Mouse (Mus musculus) embryonic fibroblast, embryonic 13.5 days (primary cell): ENCODE measurements around the gene Qpctl.

Experiments
- CTCF ChIP-seq: IDR thresholded peaks from 2 replicates; pipeline ENCODE4 v1.5.1; 2011; ENCODE audit warnings: mild to moderate bottlenecking, control low read depth, low read length, moderate library complexity, borderline replicate concordance; ENCODE audit not compliant: insufficient read depth
- POLR2A ChIP-seq: IDR thresholded peaks from 2 replicates; pipeline ENCODE4 v1.6.1; 2011; ENCODE audit warnings: low read depth, mild to moderate bottlenecking, control low read depth, low read length, moderate library complexity

GRCm38 (mm10) chr7:19184250-19184649 is 35.2 kb upstream of the Qpctl start:
- TF ChIP-seq CTCF (no peak), POLR2A (no peak)
